Mouse (Mus musculus) left cerebral cortex, postnatal 36 days (tissue): ENCODE data around the gene AW551984. TPM values are rescaled to one million over a fixed set of nuclear protein-coding genes. Genes with fewer than 3 reads are reported as not detected.
A peak's percentile ranks its signal among the peaks of the same experiment; 100 is the strongest.

Source experiments
- DNase-seq, 2 experiments: peaks; one replicate each; pipeline ENCODE4 v3.0.0; 2021 to 2022; ENCODE audit warnings: low spot score in 2 of 2, mixed read lengths in 1 of 2
- intact Hi-C: fragments of 180-260 bp; cut with DNase I; formaldehyde crosslinking; loops from one replicate; pipeline ENCODE4 v1.15.1; 2025
- total RNA-seq, 2 experiments: library from RNA; stranded (reverse); gene quantifications; 2 replicates each; pipeline ENCODE4 v1.2.3; 2021

AW551984 gene
- total RNA-seq: 1 to 10 TPM; 3.3 to 7.3 TPM

GRCm38 (mm10) chr9:39603999-39604453, at the start of gene AW551984:
AW551984 (minus strand) TSS chr9:39604403.
- intact Hi-C loops: no loop called here
- DNase-seq: peak in 1 of 2 experiments; percentile 4

GRCm38 (mm10) chr9:39647382-39647781, 43.2 kb upstream of the AW551984 start:
- intact Hi-C loops: no loop called here
- DNase-seq: no peak

GRCm38 (mm10) chr9:39644785-39645184, 40.6 kb upstream of the AW551984 start, which contains the start of gene Olfr961:
Olfr961 (plus strand) TSS chr9:39645085.
- intact Hi-C loops: no loop called here
- no peak for DNase-seq

- intact Hi-C loops: no loop called here
Observed at GRCm38 (mm10) chr9:39633913-39634594, 29.9 kb upstream of the AW551984 start.

GRCm38 (mm10) chr9:39629069-39629468, 24.9 kb upstream of the AW551984 start:
- intact Hi-C loops: no loop called here
- DNase-seq: no peak

More at GRCm38 (mm10) chr9:39633913-39634594, 29.9 kb upstream of the AW551984 start:
- DNase-seq: no peak

GRCm38 (mm10) chr9:39624711-39625110, 20.5 kb upstream of the AW551984 start:
- DNase-seq: no peak
- intact Hi-C loops: no loop called here

GRCm38 (mm10) chr9:39623783-39624182, 19.6 kb upstream of the AW551984 start:
- intact Hi-C loops: no loop called here
- DNase-seq: no peak

GRCm38 (mm10) chr9:39621073-39621472, 16.9 kb upstream of the AW551984 start, which contains the start of gene Olfr960:
Olfr960 (plus strand) TSS chr9:39621373.
- no peak for DNase-seq
- intact Hi-C loops: no loop called here

- DNase-seq: no peak
- intact Hi-C loops: no loop called here
Observed at GRCm38 (mm10) chr9:39611953-39612352, 7.8 kb upstream of the AW551984 start.

GRCm38 (mm10) chr9:39610355-39610754, 6.2 kb upstream of the AW551984 start, which contains the start of gene Olfr148:
Olfr148 (plus strand) TSS chr9:39610655.
- DNase-seq: no peak
- intact Hi-C loops: no loop called here

- intact Hi-C loops: no loop called here
- no peak for DNase-seq
Observed at GRCm38 (mm10) chr9:39608497-39608896, 4.3 kb upstream of the AW551984 start.

GRCm38 (mm10) chr9:39603333-39603845, 814 bp downstream of the AW551984 start:
- no peak for DNase-seq

GRCm38 (mm10) chr9:39602536-39603332, 1.5 kb downstream of the AW551984 start:
- intact Hi-C loops: no loop called here

More at GRCm38 (mm10) chr9:39603333-39603845, 814 bp downstream of the AW551984 start:
- intact Hi-C loops: no loop called here

GRCm38 (mm10) chr9:39577050-39577449, 27.2 kb downstream of the AW551984 start:
- intact Hi-C loops: no loop called here
- no peak for DNase-seq

More at GRCm38 (mm10) chr9:39602536-39603332, 1.5 kb downstream of the AW551984 start:
- peak; percentile 5 to 7 for DNase-seq

- DNase-seq: no peak
- intact Hi-C loops: no loop called here
Observed at GRCm38 (mm10) chr9:39575469-39575868, 28.7 kb downstream of the AW551984 start, which contains the start of gene Olfr959. Olfr959 (minus strand) TSS chr9:39575569.

- no peak for DNase-seq
- intact Hi-C loops: no loop called here
Observed at GRCm38 (mm10) chr9:39558349-39558647, 45.9 kb downstream of the AW551984 start.

- intact Hi-C loops: no loop called here
- no peak for DNase-seq
Observed at GRCm38 (mm10) chr9:39557529-39558348, 46.5 kb downstream of the AW551984 start.

- no peak for DNase-seq
- intact Hi-C loops: no loop called here
Observed at GRCm38 (mm10) chr9:39553946-39554345, 50.3 kb downstream of the AW551984 start, which contains the start of gene Olfr958. Olfr958 (minus strand) TSS chr9:39554054.

GRCm38 (mm10) chr9:39550806-39551205, 53.4 kb downstream of the AW551984 start:
- DNase-seq: no peak

More at GRCm38 (mm10) chr9:39550806-39551205, 53.4 kb downstream of the AW551984 start:
- intact Hi-C loops: no loop called here
